Mouse (Mus musculus) intestine, postnatal 0 days (tissue): ENCODE data around the gene Mpig6b. TPM values are rescaled to one million over a fixed set of nuclear protein-coding genes. Genes with fewer than 3 reads are reported as not detected.

Experiments used
- ATAC-seq: fragments of 200-750 bp; cut with Nextera tagmentation; 2 replicates; pipeline ENCODE4 v1.8.0; 2017; ENCODE audit warnings: mild to moderate bottlenecking, moderate TSS enrichment, moderate library complexity
- H3K27ac ChIP-seq: fragments of 300-500 bp; sonication (generic); 2 replicates; pipeline ENCODE4 v1.5.1; 2014; ENCODE audit warnings: mild to moderate bottlenecking, low read depth, low read length, moderate library complexity
- H3K27me3 ChIP-seq: fragments of 300-500 bp; sonication (generic); replicated peaks from 2 replicates; pipeline ENCODE4 v1.6.1; 2014; ENCODE audit warnings: low read length, mixed read lengths; ENCODE audit not compliant: control insufficient read depth, insufficient read depth
- H3K36me3 ChIP-seq: fragments of 300-500 bp; sonication (generic); 2 replicates; pipeline ENCODE4 v1.6.1; 2014; ENCODE audit warnings: mild to moderate bottlenecking, moderate library complexity; ENCODE audit not compliant: control insufficient read depth, insufficient read depth
- H3K4me1 ChIP-seq: fragments of 300-500 bp; sonication (generic); replicated peaks from 2 replicates; pipeline ENCODE4 v1.6.1; 2014; ENCODE audit warnings: antibody characterized with exemption, low read length, mixed read lengths; ENCODE audit not compliant: control insufficient read depth, insufficient read depth
- H3K4me2 ChIP-seq: fragments of 300-500 bp; sonication (generic); replicated peaks from 2 replicates; pipeline ENCODE4 v1.6.1; 2014; ENCODE audit warnings: low read depth, mild to moderate bottlenecking, moderate library complexity
- H3K4me3 ChIP-seq: fragments of 300-500 bp; sonication (generic); 2 replicates; pipeline ENCODE4 v1.5.1; 2014; ENCODE audit warnings: low read depth, low read length
- H3K9ac ChIP-seq: fragments of 300-500 bp; sonication (generic); 2 replicates; pipeline ENCODE4 v1.6.1; 2014; ENCODE audit warnings: mild to moderate bottlenecking, low read depth, low read length
- H3K9me3 ChIP-seq: fragments of 300-500 bp; sonication (generic); 2 replicates; pipeline ENCODE4 v1.6.1; 2016; ENCODE audit warnings: mixed run types; ENCODE audit not compliant: control insufficient read depth
- CTCF ChIP-seq: sonication (generic); IDR thresholded peaks from 2 replicates; pipeline ENCODE4 v1.5.1; 2016; ENCODE audit warnings: low read depth, mild to moderate bottlenecking, control low read depth, antibody characterized with exemption, moderate library complexity
- WGBS: fragments of 180-500 bp; shearing (Covaris S2); extraction: QIAGEN DNeasy Blood & Tissue Kit; methylation state at CpG from one replicate; pipeline ENCODE4 v1.1.7; 2014; 5-methylcytosine and 5-hydroxymethylcytosine counted together
- polyA plus RNA-seq: library from polyadenylated mRNA; unstranded; fragments of >200 nt; fragmentation: Nextera tagmentation; extraction: Ambion mirVana; gene quantifications from 2 replicates; pipeline ENCODE4 v1.2.1, GENCODE M21; 2015

Mpig6b gene
- 0.13 and 0.17 TPM in 2 replicates for polyA plus RNA-seq

DNA sequence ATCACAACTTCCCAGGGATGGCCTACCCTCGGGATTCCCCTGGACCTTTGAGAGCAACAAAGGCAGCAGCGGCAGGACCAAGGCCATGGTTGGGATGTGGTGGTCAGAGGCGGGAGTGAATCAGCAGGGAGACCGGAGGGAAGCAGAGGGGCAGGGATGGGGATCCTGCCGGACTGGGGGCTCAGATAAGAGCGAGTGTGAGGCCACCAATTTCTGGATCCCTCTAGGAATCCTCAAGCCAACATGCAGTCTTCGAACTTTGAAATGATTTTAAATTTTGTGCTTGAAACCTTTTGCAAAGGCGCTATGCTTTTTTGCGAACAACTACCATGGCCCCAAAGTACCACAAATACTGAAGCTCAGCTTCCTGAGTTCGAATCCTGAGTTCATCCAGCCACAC lies at the start of gene Mpig6b:
Gene Mpig6b (minus strand): TSS at position 101 of the 400 bp plus-strand sequence.
- Histone ChIP-seq H3K9me3 (no peaks in the 10 kb centered on the region), H3K36me3 (peaks cover 8% of the 10 kb centered on the region), H3K27ac (peak within 1 kb of the TSS; percentile 23; the same call in 1 of the 2 replicates), H3K27me3 (peaks cover 7% of the 10 kb centered on the region; the same call in 1 of the 2 replicates), H3K4me3 (peak within 1 kb of the TSS; percentile 34), H3K4me2 (peak within 1 kb of the TSS; percentile 71), H3K4me1 (peaks cover 9% of the 10 kb centered on the region; the same call in 1 of the 2 replicates), H3K9ac (peak within 1 kb of the TSS; percentile 45; the same call in 1 of the 2 replicates)
- ATAC-seq, result no peak
- WGBS, result 69% methylated on average over 10 of the region's 10 CpGs
- TF ChIP-seq CTCF, result no peak

DNA sequence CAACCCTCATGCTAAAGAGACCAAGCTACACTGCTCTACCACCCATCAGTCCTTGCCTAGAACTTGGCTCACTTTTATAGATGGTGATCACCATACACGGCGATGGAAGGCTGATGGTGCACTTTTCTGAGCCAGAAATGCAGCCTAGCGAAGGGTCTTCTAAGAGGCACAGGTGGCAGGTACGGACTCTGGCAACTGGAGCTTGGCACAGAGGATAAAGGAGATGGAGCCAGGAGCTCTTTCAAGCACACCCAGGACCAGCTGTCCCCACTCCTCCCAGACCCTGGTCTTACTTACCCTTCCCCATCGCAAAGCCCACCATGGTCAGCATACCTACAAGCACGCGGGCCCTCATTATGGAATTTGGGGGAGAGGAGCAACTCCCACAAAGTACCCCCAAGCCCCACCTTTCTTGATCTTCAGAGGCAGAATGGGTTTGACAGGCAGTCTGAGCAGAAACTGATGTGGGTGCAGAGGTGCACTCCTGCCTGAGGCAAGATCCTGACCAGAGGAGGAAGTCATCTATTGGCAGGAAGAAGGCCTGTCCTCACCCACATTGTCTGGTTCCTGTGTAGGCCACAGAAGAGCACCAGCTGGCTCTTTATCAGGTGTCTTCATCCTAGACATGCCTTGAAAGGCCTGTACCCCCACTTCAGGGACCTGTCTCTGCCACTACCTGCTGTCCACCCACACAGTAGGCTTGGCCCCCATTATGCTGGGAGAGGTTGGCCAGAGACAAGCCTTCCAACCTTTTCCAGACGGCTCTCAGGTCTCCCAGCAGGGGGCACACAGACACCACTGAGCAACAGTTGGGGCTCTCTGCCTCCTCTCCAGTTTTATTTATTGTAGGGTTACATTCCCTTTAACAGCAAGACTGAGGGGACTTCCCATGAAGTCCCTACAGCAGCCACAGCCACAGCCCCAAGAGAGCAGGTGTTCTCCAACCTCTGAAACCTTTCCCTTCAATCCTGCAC lies 49.3 kb upstream of the Mpig6b start, which contains the start of gene Ly6g5b:
Gene Ly6g5b (minus strand): TSS at position 383 of the 974 bp plus-strand sequence.
- Histone ChIP-seq H3K27ac (no peak within 1 kb of the TSS), H3K9ac (no peak within 1 kb of the TSS), H3K4me2 (no peak within 1 kb of the TSS), H3K36me3 (peaks cover 38% of the 10 kb centered on the region), H3K9me3 (no peaks in the 10 kb centered on the region), H3K4me3 (no peak within 1 kb of the TSS), H3K4me1 (no peaks in the 10 kb centered on the region), H3K27me3 (no peaks in the 10 kb centered on the region)
- TF ChIP-seq CTCF, result peak; percentile 73
- 85% methylated on average over 8 of the region's 8 CpGs for WGBS
- no peak for ATAC-seq

DNA sequence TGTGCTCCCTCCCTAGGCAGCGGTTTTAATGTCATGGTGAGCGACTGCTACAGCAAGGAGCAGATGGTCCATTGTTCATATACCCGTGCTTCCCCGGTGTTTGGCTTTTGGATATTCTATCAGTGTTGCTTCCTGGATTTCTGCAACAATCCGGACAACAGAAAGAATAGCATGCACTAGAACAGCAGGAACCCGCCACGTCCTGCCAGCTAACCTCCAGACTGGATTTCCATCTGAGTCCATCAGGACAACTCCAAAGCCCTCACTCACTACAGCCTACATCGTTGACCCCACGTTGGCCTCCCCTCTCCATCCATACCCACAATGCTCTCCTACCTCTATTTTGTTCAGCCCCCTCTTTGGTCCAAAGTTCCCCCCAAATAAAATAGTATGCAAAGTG lies 45.8 kb upstream of the Mpig6b start:
- Histone ChIP-seq H3K4me2 (no peak overlapping the region), H3K9ac (no peak overlapping the region), H3K9me3 (no peaks in the 10 kb centered on the region), H3K27ac (no peak overlapping the region), H3K36me3 (peaks cover 24% of the 10 kb centered on the region), H3K4me3 (no peak overlapping the region), H3K27me3 (no peaks in the 10 kb centered on the region), H3K4me1 (no peaks in the 10 kb centered on the region)
- no peak for TF ChIP-seq CTCF
- ATAC-seq, result no peak
- WGBS, result 71% methylated on average over 9 of the region's 9 CpGs

DNA sequence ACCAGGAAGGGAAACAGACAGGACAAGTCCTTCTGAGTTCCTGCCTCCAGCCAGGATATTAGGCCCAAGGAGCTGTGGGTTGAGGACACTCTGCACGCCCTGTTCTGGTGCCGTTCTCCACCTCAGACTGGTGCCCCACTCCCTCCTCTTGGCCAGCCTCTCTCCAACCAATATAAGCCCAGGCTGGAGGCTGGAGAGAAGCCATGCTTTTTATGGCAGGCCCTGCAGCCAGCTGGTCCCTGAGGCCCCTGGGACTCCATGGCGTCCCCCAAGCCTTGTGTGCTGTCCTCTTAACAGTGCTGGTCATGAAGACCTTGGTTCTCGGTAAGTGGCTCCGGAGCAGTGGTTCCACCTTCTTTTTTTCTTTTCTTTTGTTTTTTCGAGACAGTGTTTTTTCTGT lies 42.1 kb upstream of the Mpig6b start, which contains the start of gene Ly6g5c:
Gene Ly6g5c (plus strand): TSS at position 183 of the 400 bp plus-strand sequence.
- no peaks in the 10 kb centered on the region for H3K4me1 ChIP-seq
- 82% methylated on average over 6 of the region's 6 CpGs for WGBS
- TF ChIP-seq CTCF, result no peak
- no peak within 1 kb of the TSS for H3K27ac ChIP-seq
- no peak for ATAC-seq
- no peaks in the 10 kb centered on the region for H3K27me3 ChIP-seq
- no peaks in the 10 kb centered on the region for H3K9me3 ChIP-seq
- no peak within 1 kb of the TSS for H3K4me2 ChIP-seq
- H3K9ac ChIP-seq, result no peak within 1 kb of the TSS
- H3K36me3 ChIP-seq, result 0 out of 2 replicates have a peak, but pooled peaks cover 2% of the 10 kb centered on the region
- no peak within 1 kb of the TSS for H3K4me3 ChIP-seq

DNA sequence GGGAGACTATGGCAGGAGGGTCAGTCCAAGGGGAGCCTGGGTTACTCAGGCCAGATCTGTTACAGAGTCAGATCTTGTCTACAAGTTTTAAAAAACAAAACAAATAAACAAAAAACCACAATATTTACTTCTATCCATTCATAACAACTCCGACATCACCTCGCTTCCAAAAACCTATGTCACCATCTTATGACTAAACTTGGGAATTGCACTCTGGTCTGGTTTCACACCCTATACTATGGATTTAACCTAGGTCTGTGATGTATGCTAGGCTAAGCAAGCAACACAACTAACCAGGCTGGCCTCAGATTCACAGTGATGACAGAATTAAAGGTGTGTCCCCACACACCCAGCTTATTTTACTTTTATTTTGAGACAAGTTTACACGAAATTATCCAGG lies 40.5 kb upstream of the Mpig6b start:
- H3K4me3 ChIP-seq, result no peak overlapping the region
- H3K27me3 ChIP-seq, result no peaks in the 10 kb centered on the region
- H3K4me2 ChIP-seq, result no peak overlapping the region
- H3K27ac ChIP-seq, result no peak overlapping the region
- H3K9me3 ChIP-seq, result no peaks in the 10 kb centered on the region
- H3K9ac ChIP-seq, result no peak overlapping the region; the same call in 1 of the 2 replicates
- WGBS, result 58% methylated on average over 3 of the region's 3 CpGs
- peaks cover 18% of the 10 kb centered on the region for H3K36me3 ChIP-seq
- no peaks in the 10 kb centered on the region for H3K4me1 ChIP-seq
- ATAC-seq, result no peak
- TF ChIP-seq CTCF, result peak; percentile 40; the same call in 1 of the 2 replicates

DNA sequence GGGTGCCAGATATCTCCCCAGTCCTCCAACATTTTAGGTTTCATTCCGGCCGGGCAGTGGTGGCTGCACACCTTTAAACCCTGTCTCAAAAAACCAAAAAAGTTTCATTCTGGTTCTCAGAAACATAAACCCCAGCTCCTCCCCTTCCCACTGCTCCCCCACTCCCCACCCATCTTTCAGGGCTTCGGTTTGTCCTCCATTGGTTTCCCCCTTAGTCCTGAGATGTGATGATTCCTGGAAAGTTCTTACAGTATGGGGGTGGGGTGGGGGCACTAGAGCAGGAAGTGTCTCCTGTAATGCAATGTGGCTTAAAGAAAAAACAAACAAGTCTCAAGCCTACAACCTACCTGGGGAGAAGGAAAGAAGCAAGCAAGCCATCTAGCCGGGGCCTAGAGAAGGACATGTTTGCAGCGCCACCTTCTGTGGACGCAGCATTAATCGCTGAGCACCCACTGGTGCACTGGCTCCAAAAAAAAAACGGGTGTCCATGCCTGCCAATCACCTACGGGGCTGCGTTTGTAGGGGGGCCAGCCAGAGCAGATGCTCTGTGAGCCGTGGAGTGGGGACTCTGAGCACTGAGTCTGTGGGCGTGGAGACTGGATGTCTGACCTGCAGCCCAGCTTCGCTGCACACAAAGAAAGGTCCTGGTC lies 39.9 kb upstream of the Mpig6b start:
- H3K36me3 ChIP-seq, result peaks cover 25% of the 10 kb centered on the region
- no peak for ATAC-seq
- 0 out of 2 replicates have a peak overlapping the region, but pooled peaks have one; percentile 21 for H3K4me2 ChIP-seq
- no peaks in the 10 kb centered on the region for H3K9me3 ChIP-seq
- no peaks in the 10 kb centered on the region for H3K27me3 ChIP-seq
- TF ChIP-seq CTCF, result peak; percentile 81
- H3K4me3 ChIP-seq, result no peak overlapping the region
- H3K27ac ChIP-seq, result no peak overlapping the region
- 28% methylated on average over 13 of the region's 13 CpGs for WGBS
- H3K4me1 ChIP-seq, result no peaks in the 10 kb centered on the region
- H3K9ac ChIP-seq, result no peak overlapping the region; the same call in 1 of the 2 replicates
